Mouse (Mus musculus): ENCODE measurements around the gene Tlr8. TPM values are rescaled to one million over a fixed set of nuclear protein-coding genes. Genes with fewer than 3 reads are reported as not detected.

Tlr8 gene
- 2.5 TPM for total RNA-seq (2023)

GRCm38 (mm10) chrX:167264086-167264485 lies at the start of gene Tlr8:
TSS of gene Tlr8 (minus strand) at chrX:167264329.

GRCm38 (mm10) chrX:167208978-167209754 lies 55.0 kb downstream of the Tlr8 start, which contains the start of gene Tmsb4x:
TSS of gene Tmsb4x (minus strand) at chrX:167209315.

Other genes with a start within 250 kb of the Tlr8 start
- 3,813 TPM for gene Tmsb4x, start 55.0 kb downstream of the Tlr8 start, total RNA-seq (2023)
- gene Tlr7, start 66.2 kb upstream of the Tlr8 start, total RNA-seq (2023): 4.2 TPM
- gene Prps2, start 118.4 kb upstream of the Tlr8 start, total RNA-seq (2023): 55.5 TPM